Mouse (Mus musculus) olfactory bulb, adult 2 months (tissue): ENCODE measurements around the gene Glis2. TPM values are rescaled to one million over a fixed set of nuclear protein-coding genes. Genes with fewer than 3 reads are reported as not detected.

Experiments
- H3K27ac ChIP-seq: fragments of 200-500 bp; 2 replicates; pipeline ENCODE4 v1.5.1; 2012; ENCODE audit warnings: low read depth, low read length; ENCODE audit not compliant: insufficient read depth
- H3K4me1 ChIP-seq: fragments of 200-500 bp; 2 replicates; pipeline ENCODE4 v1.6.1; 2012; ENCODE audit warnings: low read length; ENCODE audit not compliant: control insufficient read depth, insufficient read depth
- H3K4me3 ChIP-seq: fragments of 200-500 bp; 2 replicates; pipeline ENCODE4 v1.5.1; 2012; ENCODE audit warnings: mild to moderate bottlenecking, low read depth, low read length, moderate library complexity; ENCODE audit not compliant: insufficient read depth
- CTCF ChIP-seq: fragments of 200-500 bp; IDR thresholded peaks from 2 replicates; pipeline ENCODE4 v1.5.1; 2012; ENCODE audit warnings: low read depth, mild to moderate bottlenecking, low read length, moderate library complexity; ENCODE audit not compliant: insufficient read depth
- POLR2A ChIP-seq: fragments of 200-500 bp; IDR thresholded peaks from 2 replicates; pipeline ENCODE4 v1.6.1; 2012; ENCODE audit warnings: mild to moderate bottlenecking, low read depth, low read length, moderate library complexity; ENCODE audit not compliant: insufficient read depth
- WGBS: fragments of 180-500 bp; shearing (Covaris S2); methylation state at CpG from one replicate; pipeline ENCODE4 v1.1.7; 2018; 5-methylcytosine and 5-hydroxymethylcytosine counted together
- polyA plus RNA-seq: library from polyadenylated mRNA; stranded (reverse); fragments of >200 nt; gene quantifications from 2 replicates; pipeline ENCODE4 v1.2.4, GENCODE M21; 2012; ENCODE audit warnings: low replicate concordance; ENCODE audit not compliant: missing spikeins, insufficient read depth, insufficient read length

Gene Glis2
- polyA plus RNA-seq, 1 experiment, result not detected

GRCm38 (mm10) chr16:4640267-4641005, 45.9 kb downstream of the Glis2 start:
- TF ChIP-seq CTCF, result no peak
- peaks cover 31% of the 10 kb centered on the region for H3K4me1 ChIP-seq
- 30% methylated on average over 17 of the region's 17 CpGs for WGBS
- no peak overlapping the region for H3K27ac ChIP-seq
- peak overlapping the region; percentile 47 for H3K4me3 ChIP-seq

GRCm38 (mm10) chr16:4641119-4641838, 46.8 kb downstream of the Glis2 start:
- Histone ChIP-seq H3K4me3 (no peak overlapping the region), H3K4me1 (peaks cover 31% of the 10 kb centered on the region), H3K27ac (no peak overlapping the region)
- 56% methylated on average over 3 of the region's 3 CpGs for WGBS
- TF ChIP-seq CTCF (no peak), POLR2A (no peak)

GRCm38 (mm10) chr16:4642190-4642589, 47.7 kb downstream of the Glis2 start:
- 61% methylated on average over 13 of the region's 13 CpGs for WGBS
- no peak overlapping the region for H3K27ac ChIP-seq
- no peak overlapping the region for H3K4me3 ChIP-seq
- no peak for TF ChIP-seq POLR2A
- TF ChIP-seq CTCF, result no peak
- peaks cover 31% of the 10 kb centered on the region for H3K4me1 ChIP-seq

- no peak for TF ChIP-seq CTCF
- TF ChIP-seq POLR2A, result no peak
- WGBS, result 86% methylated on average over 6 of the region's 6 CpGs
- H3K4me1 ChIP-seq, result peaks cover 38% of the 10 kb centered on the region
- peak overlapping the region; percentile 12; the same call in 1 of the 2 replicates for H3K27ac ChIP-seq
- no peak overlapping the region for H3K4me3 ChIP-seq
Measured at GRCm38 (mm10) chr16:4642937-4643336, 48.4 kb downstream of the Glis2 start.

GRCm38 (mm10) chr16:4643670-4644419, 49.3 kb downstream of the Glis2 start:
- no peak overlapping the region for H3K4me3 ChIP-seq
- TF ChIP-seq CTCF (no peak), POLR2A (no peak)
- WGBS, result 49% methylated on average over 11 of the region's 11 CpGs
- H3K4me1 ChIP-seq, result peaks cover 47% of the 10 kb centered on the region
- no peak overlapping the region for H3K27ac ChIP-seq

- H3K4me1 ChIP-seq, result peaks cover 41% of the 10 kb centered on the region
- WGBS, result 85% methylated on average over 4 of the region's 4 CpGs
- no peak for TF ChIP-seq CTCF
- no peak for TF ChIP-seq POLR2A
- H3K4me3 ChIP-seq, result no peak overlapping the region
- H3K27ac ChIP-seq, result no peak overlapping the region
Measured at GRCm38 (mm10) chr16:4645867-4646266, 51.4 kb downstream of the Glis2 start.

- H3K4me1 ChIP-seq, result peaks cover 43% of the 10 kb centered on the region
- H3K27ac ChIP-seq, result no peak overlapping the region
- WGBS, result 86% methylated on average over 4 of the region's 4 CpGs
- TF ChIP-seq POLR2A (no peak), CTCF (no peak)
- H3K4me3 ChIP-seq, result no peak overlapping the region
Measured at GRCm38 (mm10) chr16:4646831-4647230, 52.3 kb downstream of the Glis2 start.

- Histone ChIP-seq H3K27ac (no peak overlapping the region; the same call in 1 of the 2 replicates), H3K4me1 (peaks cover 41% of the 10 kb centered on the region), H3K4me3 (no peak overlapping the region)
- 49% methylated on average over 13 of the region's 13 CpGs for WGBS
- no peak for TF ChIP-seq POLR2A
- no peak for TF ChIP-seq CTCF
Measured at GRCm38 (mm10) chr16:4647651-4648141, 53.2 kb downstream of the Glis2 start.
